Mouse (Mus musculus) ES-Bruce4 (cell line): Measurements from ENCODE around the gene Diras1. TPM values are rescaled to one million over a fixed set of nuclear protein-coding genes. Genes with fewer than 3 reads are reported as not detected.

Source experiments
- H3K27ac ChIP-seq: 2 replicates; pipeline ENCODE4 v1.5.1; 2012; ENCODE audit warnings: low read length, inconsistent platforms; ENCODE audit not compliant: insufficient read depth
- H3K27me3 ChIP-seq: 2 replicates; pipeline ENCODE4 v1.6.1; 2012; ENCODE audit warnings: mild to moderate bottlenecking, low read length, inconsistent platforms; ENCODE audit not compliant: control insufficient read depth, poor library complexity, insufficient read depth, severe bottlenecking
- H3K36me3 ChIP-seq: 2 replicates; pipeline ENCODE4 v1.6.1; 2012; ENCODE audit warnings: inconsistent platforms, mild to moderate bottlenecking, low read length, moderate library complexity; ENCODE audit not compliant: control insufficient read depth, poor library complexity, insufficient read depth, severe bottlenecking
- H3K4me1 ChIP-seq: one replicate; pipeline ENCODE4 v1.8.1; 2011; ENCODE audit warnings: low read length; ENCODE audit not compliant: control insufficient read depth, insufficient read depth
- H3K4me3 ChIP-seq: 2 replicates; pipeline ENCODE4 v1.5.1; 2011; ENCODE audit warnings: low read depth, mild to moderate bottlenecking, low read length
- H3K9ac ChIP-seq: 2 replicates; pipeline ENCODE4 v1.6.1; 2012; ENCODE audit warnings: low read depth, mild to moderate bottlenecking, inconsistent platforms; ENCODE audit not compliant: poor library complexity, severe bottlenecking
- H3K9me3 ChIP-seq: replicated peaks from 2 replicates; pipeline ENCODE4 v1.6.1; 2012; ENCODE audit warnings: mild to moderate bottlenecking, low read length, inconsistent platforms; ENCODE audit not compliant: control insufficient read depth, poor library complexity, insufficient read depth, severe bottlenecking
- CTCF ChIP-seq: IDR thresholded peaks from one replicate; pipeline ENCODE4 v1.8.1; 2011; ENCODE audit warnings: low read depth, low read length
- EP300 ChIP-seq: IDR thresholded peaks from 2 replicates; pipeline ENCODE4 v1.6.1; 2011; ENCODE audit warnings: low read depth, low read length; ENCODE audit not compliant: insufficient read depth
- POLR2A ChIP-seq: IDR thresholded peaks from one replicate; pipeline ENCODE4 v1.8.1; 2011; ENCODE audit warnings: low read length; ENCODE audit not compliant: insufficient read depth
- polyA plus RNA-seq: library from polyadenylated mRNA; stranded (reverse); fragments of >200 nt; gene quantifications from 2 replicates; pipeline ENCODE4 v1.2.4, GENCODE M21; 2011; ENCODE audit warnings: low read depth; ENCODE audit not compliant: missing spikeins, insufficient read depth, insufficient read length

The Diras1 gene
- polyA plus RNA-seq, 1 experiment = 0.27 TPM

- TF ChIP-seq POLR2A (no peak), EP300 (no peak), CTCF (no peak)
- H3K9me3 ChIP-seq = no peaks in the 10 kb centered on the region
- no peak overlapping the region for H3K4me3 ChIP-seq
- H3K36me3 ChIP-seq = no peaks in the 10 kb centered on the region
- H3K27me3 ChIP-seq = no peaks in the 10 kb centered on the region
- peaks cover 2% of the 10 kb centered on the region for H3K4me1 ChIP-seq
- H3K27ac ChIP-seq = no peak overlapping the region
- no peak overlapping the region for H3K9ac ChIP-seq
Measured at GRCm38 (mm10) chr10:80970159-80970558, 55.3 kb downstream of the Diras1 start.

Other genes starting within 250 kb of the Diras1 start
- gene Sf3a2, start 227.5 kb downstream of the Diras1 start, polyA plus RNA-seq = 90.1 and 100 TPM in 2 replicates
- 73.5 and 81.6 TPM in 2 replicates for gene Plekhj1, start 227.0 kb downstream of the Diras1 start, polyA plus RNA-seq
- 0.40 TPM in 1 of 2 replicates, not detected in the other for gene Amh, start 220.4 kb downstream of the Diras1 start, polyA plus RNA-seq
- gene Jsrp1, start 212.2 kb downstream of the Diras1 start, polyA plus RNA-seq = 0.85 TPM in 1 of 2 replicates, not detected in the other
- gene Oaz1, start 199.0 kb downstream of the Diras1 start, polyA plus RNA-seq = 471 and 498 TPM in 2 replicates
- gene Lingo3, start 181.6 kb downstream of the Diras1 start, polyA plus RNA-seq = 1.2 and 2.4 TPM in 2 replicates
- gene Lsm7, start 170.5 kb downstream of the Diras1 start, polyA plus RNA-seq = 105 and 135 TPM in 2 replicates
- 5.9 and 7.6 TPM in 2 replicates for gene Sppl2b, start 170.4 kb downstream of the Diras1 start, polyA plus RNA-seq
- 0.22 TPM in 1 of 2 replicates, not detected in the other for gene Tmprss9, start 153.8 kb downstream of the Diras1 start, polyA plus RNA-seq
- gene Timm13, start 124.7 kb downstream of the Diras1 start, polyA plus RNA-seq = 135 and 146 TPM in 2 replicates
- gene Lmnb2, start 107.4 kb downstream of the Diras1 start, polyA plus RNA-seq = 25.9 and 28.2 TPM in 2 replicates
- 80.7 and 86.3 TPM in 2 replicates for gene Gadd45b, start 95.6 kb downstream of the Diras1 start, polyA plus RNA-seq
- gene Gng7, start 10.7 kb downstream of the Diras1 start, polyA plus RNA-seq = 4.1 TPM in 2 replicates
- 2.8 and 4.5 TPM in 2 replicates for gene Slc39a3, start 11.8 kb upstream of the Diras1 start, polyA plus RNA-seq
- gene Sgta, start 34.5 kb upstream of the Diras1 start, polyA plus RNA-seq = 107 and 110 TPM in 2 replicates
- gene Thop1, start 44.4 kb upstream of the Diras1 start, polyA plus RNA-seq = 77.4 and 81.3 TPM in 2 replicates
- gene Creb3l3, start 73.2 kb upstream of the Diras1 start, polyA plus RNA-seq = 0.68 TPM in 1 of 2 replicates, not detected in the other
- 46.3 and 53.0 TPM in 2 replicates for gene Map2k2, start 80.3 kb upstream of the Diras1 start, polyA plus RNA-seq
- gene Zbtb7a, start 109.6 kb upstream of the Diras1 start, polyA plus RNA-seq = 12.6 and 14.4 TPM in 2 replicates
- gene Pias4, start 142.3 kb upstream of the Diras1 start, polyA plus RNA-seq = 36.8 and 44.9 TPM in 2 replicates
- 2,442 and 2,478 TPM in 2 replicates for gene Eef2, start 151.0 kb upstream of the Diras1 start, polyA plus RNA-seq
- 61.2 and 64.8 TPM in 2 replicates for gene Dapk3, start 157.3 kb upstream of the Diras1 start, polyA plus RNA-seq
- gene 4930442H23Rik, start 158.2 kb upstream of the Diras1 start, polyA plus RNA-seq = not detected in 2 replicates
- not detected in 2 replicates for gene Nmrk2, start 176.4 kb upstream of the Diras1 start, polyA plus RNA-seq
- 0.88 and 0.91 TPM in 2 replicates for gene Atcay, start 205.2 kb upstream of the Diras1 start, polyA plus RNA-seq
- 11.2 and 11.6 TPM in 2 replicates for gene Zfr2, start 207.5 kb upstream of the Diras1 start, polyA plus RNA-seq
- 1.1 and 1.2 TPM in 2 replicates for gene Matk, start 227.3 kb upstream of the Diras1 start, polyA plus RNA-seq
- 52.2 and 63.7 TPM in 2 replicates for gene Mrpl54, start 241.3 kb upstream of the Diras1 start, polyA plus RNA-seq
- gene Apba3, start 241.3 kb upstream of the Diras1 start, polyA plus RNA-seq = 25.8 and 26.4 TPM in 2 replicates